Mouse (Mus musculus): ENCODE measurements around the gene Olfr619. TPM values are rescaled to one million over a fixed set of nuclear protein-coding genes. Genes with fewer than 3 reads are reported as not detected.

Gene Olfr619
- polyA plus RNA-seq (2016; fragmentation: Nextera tagmentation; extraction: Ambion mirVana): not detected in 2 replicates

DNA sequence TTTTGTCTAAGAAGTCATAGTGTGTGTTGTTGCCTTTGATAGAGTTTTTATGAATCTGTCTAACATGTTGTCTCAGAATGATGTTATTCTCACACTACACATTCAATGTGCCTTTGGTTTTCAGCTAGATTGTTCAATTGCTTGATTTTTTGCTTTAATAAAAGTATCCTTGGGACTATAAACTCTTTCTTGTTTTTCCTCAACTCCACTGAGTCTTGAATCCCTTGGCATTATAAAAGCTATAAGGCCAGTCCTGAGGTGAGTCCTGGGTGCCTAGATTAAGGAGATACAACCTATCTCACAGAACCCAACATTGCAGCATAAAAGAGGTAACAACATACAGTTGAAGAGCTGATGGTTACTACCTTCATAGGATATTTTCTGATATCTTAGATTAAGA is at the start of gene Olfr619:
Olfr619 (plus strand) TSS at position 301 of the 400 bp plus-strand sequence.
- Histone ChIP-seq H3K4me3 (no peak within 1 kb of the TSS), H3K27ac (no peak within 1 kb of the TSS), H3K27me3 (ENCODE audit: poor library complexity, severe bottlenecking) (no peaks in the 10 kb centered on the region), H3K9me3 (no peaks in the 10 kb centered on the region), H3K4me1 (no peaks in the 10 kb centered on the region), H3K36me3 (replicated peaks) (no peaks in the 10 kb centered on the region)
- DNase-seq (ENCODE audit: extremely low spot score, low spot score): no peak

DNA sequence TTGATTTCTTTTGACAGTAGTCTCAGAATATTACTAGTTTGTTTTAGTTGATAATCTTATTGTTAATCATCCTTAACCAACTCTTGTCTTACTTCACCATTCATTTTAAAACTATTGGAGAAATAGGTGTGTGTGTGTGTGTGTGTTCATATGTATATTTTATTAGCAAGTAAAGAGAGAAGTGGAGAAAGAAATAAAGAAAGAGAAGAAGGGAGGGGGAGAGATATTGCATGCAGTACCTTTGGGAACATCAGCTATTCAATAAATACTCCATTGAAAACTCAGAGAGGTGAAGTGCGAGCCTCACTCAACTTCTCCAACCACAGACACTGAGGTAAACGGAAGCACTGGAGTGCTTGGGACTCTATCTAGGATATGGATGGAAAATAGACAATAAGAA is 44.6 kb upstream of the Olfr619 start, which contains the start of gene Olfr615:
Olfr615 (plus strand) TSS at position 301 of the 400 bp plus-strand sequence.
- WGBS: 87% methylated on average over 2 of the region's 2 CpGs
- no peaks in the 10 kb centered on the region for H3K27me3 ChIP-seq (ENCODE audit: poor library complexity, severe bottlenecking)
- H3K4me1 ChIP-seq: no peaks in the 10 kb centered on the region
- H3K36me3 ChIP-seq (replicated peaks): no peaks in the 10 kb centered on the region
- no peak within 1 kb of the TSS for H3K4me3 ChIP-seq
- DNase-seq (ENCODE audit: extremely low spot score, low spot score): no peak
- H3K9me3 ChIP-seq: no peaks in the 10 kb centered on the region
- H3K27ac ChIP-seq: no peak within 1 kb of the TSS

- 82% methylated on average over 3 of the region's 3 CpGs for WGBS
- no peaks in the 10 kb centered on the region for H3K27me3 ChIP-seq (ENCODE audit: poor library complexity, severe bottlenecking)
- no peak within 1 kb of the TSS for H3K4me3 ChIP-seq
- no peaks in the 10 kb centered on the region for H3K36me3 ChIP-seq (replicated peaks)
- H3K27ac ChIP-seq: no peak within 1 kb of the TSS
- no peaks in the 10 kb centered on the region for H3K9me3 ChIP-seq
- DNase-seq (ENCODE audit: extremely low spot score, low spot score): no peak
- H3K4me1 ChIP-seq: no peaks in the 10 kb centered on the region
These were observed 31.3 kb upstream of the Olfr619 start, which contains the start of gene Olfr616 for GRCm38 (mm10) chr7:103569043-103569442. TSS of gene Olfr616 (minus strand) at chr7:103569143.

DNA sequence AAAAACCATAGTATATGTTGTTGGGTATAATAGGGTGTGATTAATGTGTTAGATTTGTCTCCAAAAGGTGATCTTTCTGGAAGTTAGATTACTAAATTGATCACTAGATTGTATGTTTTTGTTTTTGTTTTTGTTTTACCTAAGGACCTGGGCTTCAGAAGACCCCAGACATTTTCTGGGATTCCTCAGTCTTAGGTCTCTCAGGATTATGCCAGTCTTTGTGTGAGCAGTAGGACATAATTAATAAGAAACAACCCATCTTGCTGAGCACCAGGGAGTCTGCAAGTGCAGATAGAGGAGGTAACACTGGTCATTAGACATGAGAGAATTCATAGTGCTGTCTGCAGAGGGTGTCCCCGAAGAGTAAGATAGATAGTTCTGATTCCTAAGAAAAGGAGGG is 27.6 kb upstream of the Olfr619 start, which contains the start of gene Olfr617:
Olfr617 (plus strand) TSS at position 301 of the 400 bp plus-strand sequence.
- 89% methylated on average over 1 of the region's 1 CpGs for WGBS
- no peaks in the 10 kb centered on the region for H3K4me1 ChIP-seq
- no peak within 1 kb of the TSS for H3K4me3 ChIP-seq

DNA sequence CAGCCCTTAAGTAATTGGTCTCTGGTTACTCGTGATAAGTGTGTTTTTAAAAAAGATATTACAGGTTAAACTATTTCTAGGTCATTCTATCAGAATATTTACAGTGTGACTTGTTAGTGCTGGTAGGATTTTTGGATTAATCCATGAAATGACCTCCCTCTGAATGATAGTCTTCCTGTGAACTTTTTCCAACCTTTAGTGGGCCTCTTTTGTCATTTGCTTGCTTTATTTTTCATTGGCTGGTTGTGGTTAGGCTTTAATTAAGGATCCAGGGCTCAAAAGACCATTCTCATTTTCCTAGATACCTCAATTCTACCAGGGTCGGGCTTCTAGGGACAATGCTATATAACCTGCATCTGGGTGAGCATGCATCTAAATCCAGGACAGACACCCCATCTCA is 10.6 kb upstream of the Olfr619 start, which contains the start of gene Olfr618:
Olfr618 (plus strand) TSS at position 301 of the 400 bp plus-strand sequence.
- no peak within 1 kb of the TSS for H3K4me3 ChIP-seq
- DNase-seq (ENCODE audit: extremely low spot score, low spot score): no peak
- no peaks in the 10 kb centered on the region for H3K36me3 ChIP-seq (replicated peaks)
- WGBS: 82% methylated on average over 2 of the region's 2 CpGs
- H3K4me1 ChIP-seq: no peaks in the 10 kb centered on the region
- H3K9me3 ChIP-seq: no peaks in the 10 kb centered on the region
- H3K27me3 ChIP-seq (ENCODE audit: poor library complexity, severe bottlenecking): no peaks in the 10 kb centered on the region
- H3K27ac ChIP-seq: no peak within 1 kb of the TSS

More for the DNA sequence above, 27.6 kb upstream of the Olfr619 start, which contains the start of gene Olfr617:
- Histone ChIP-seq H3K36me3 (replicated peaks) (no peaks in the 10 kb centered on the region), H3K27ac (no peak within 1 kb of the TSS), H3K27me3 (ENCODE audit: poor library complexity, severe bottlenecking) (no peaks in the 10 kb centered on the region), H3K9me3 (no peaks in the 10 kb centered on the region)
- no peak for DNase-seq (ENCODE audit: extremely low spot score, low spot score)

GRCm38 (mm10) chr7:103607425-103607824 is 7.0 kb downstream of the Olfr619 start:
- no peaks in the 10 kb centered on the region for H3K4me1 ChIP-seq
- no peak overlapping the region for H3K27ac ChIP-seq
- H3K36me3 ChIP-seq (replicated peaks): no peaks in the 10 kb centered on the region
- H3K27me3 ChIP-seq (ENCODE audit: poor library complexity, severe bottlenecking): no peaks in the 10 kb centered on the region
- 92% methylated on average over 2 of the region's 2 CpGs for WGBS
- no peak for DNase-seq (ENCODE audit: extremely low spot score, low spot score)
- no peaks in the 10 kb centered on the region for H3K9me3 ChIP-seq
- no peak overlapping the region for H3K4me3 ChIP-seq

GRCm38 (mm10) chr7:103612434-103612833 is 12.1 kb downstream of the Olfr619 start, which contains the start of gene Olfr620:
TSS of gene Olfr620 (minus strand) at chr7:103612534.
- H3K9me3 ChIP-seq: no peaks in the 10 kb centered on the region
- H3K27me3 ChIP-seq (ENCODE audit: poor library complexity, severe bottlenecking): no peaks in the 10 kb centered on the region
- H3K4me3 ChIP-seq: no peak within 1 kb of the TSS
- 71% methylated on average over 2 of the region's 2 CpGs for WGBS
- no peaks in the 10 kb centered on the region for H3K4me1 ChIP-seq
- no peaks in the 10 kb centered on the region for H3K36me3 ChIP-seq (replicated peaks)
- no peak for DNase-seq (ENCODE audit: extremely low spot score, low spot score)
- H3K27ac ChIP-seq: no peak within 1 kb of the TSS

- Histone ChIP-seq H3K36me3 (replicated peaks) (no peaks in the 10 kb centered on the region), H3K4me1 (no peaks in the 10 kb centered on the region), H3K27me3 (ENCODE audit: poor library complexity, severe bottlenecking) (no peaks in the 10 kb centered on the region), H3K27ac (no peak overlapping the region), H3K9me3 (no peaks in the 10 kb centered on the region), H3K4me3 (no peak overlapping the region)
- no peak for DNase-seq (ENCODE audit: extremely low spot score, low spot score)
These were observed 36.4 kb downstream of the Olfr619 start for GRCm38 (mm10) chr7:103636795-103637194.

DNA sequence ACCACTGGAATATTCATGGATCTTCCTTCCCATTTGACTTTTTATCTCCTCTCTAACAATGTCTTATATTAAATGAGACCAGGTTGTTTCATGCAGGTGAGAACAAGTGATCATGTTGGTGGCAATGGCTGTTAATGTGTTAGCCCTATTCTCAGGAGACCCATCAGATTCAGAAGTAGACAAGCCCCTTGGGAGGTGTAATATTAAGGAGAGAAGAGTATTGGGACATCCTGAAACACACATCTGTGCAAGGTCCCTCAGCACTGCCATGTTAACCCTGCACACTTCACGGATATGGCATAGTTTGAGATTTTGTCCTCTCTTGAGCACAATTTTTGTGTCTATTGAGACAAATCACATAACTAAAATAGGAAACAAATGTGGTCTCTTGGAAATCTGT is 42.2 kb downstream of the Olfr619 start, which contains the start of gene Olfr622:
Olfr622 (minus strand) TSS at position 101 of the 400 bp plus-strand sequence.
- no peaks in the 10 kb centered on the region for H3K36me3 ChIP-seq (replicated peaks)
- WGBS: 83% methylated on average over 1 of the region's 1 CpGs
- no peaks in the 10 kb centered on the region for H3K27me3 ChIP-seq (ENCODE audit: poor library complexity, severe bottlenecking)
- no peak within 1 kb of the TSS for H3K4me3 ChIP-seq
- H3K27ac ChIP-seq: no peak within 1 kb of the TSS
- H3K9me3 ChIP-seq: no peaks in the 10 kb centered on the region
- DNase-seq (ENCODE audit: extremely low spot score, low spot score): no peak
- no peaks in the 10 kb centered on the region for H3K4me1 ChIP-seq

- Histone ChIP-seq H3K9me3 (no peaks in the 10 kb centered on the region), H3K4me1 (no peaks in the 10 kb centered on the region), H3K36me3 (replicated peaks) (no peaks in the 10 kb centered on the region), H3K27me3 (ENCODE audit: poor library complexity, severe bottlenecking) (no peaks in the 10 kb centered on the region), H3K4me3 (no peak overlapping the region), H3K27ac (no peak overlapping the region)
- WGBS: 92% methylated on average over 4 of the region's 4 CpGs
- no peak for DNase-seq (ENCODE audit: extremely low spot score, low spot score)
These were observed 43.7 kb downstream of the Olfr619 start for GRCm38 (mm10) chr7:103644070-103644469.

Small RNA genes lying within 50 kb of the gene (microRNA-seq; reads per million reads assigned to microRNA genes)
- gene Gm26506: not detected

Other genes with a start within 250 kb of the Olfr619 start
- not detected in 2 replicates for gene Olfr601, start 237.9 kb upstream of the Olfr619 start, polyA plus RNA-seq (2016; fragmentation: Nextera tagmentation; extraction: Ambion mirVana)
- gene Olfr603, start 214.4 kb upstream of the Olfr619 start, polyA plus RNA-seq (2016; fragmentation: Nextera tagmentation; extraction: Ambion mirVana): not detected in 2 replicates
- not detected in 2 replicates for gene Usp17lc, start 185.5 kb upstream of the Olfr619 start, polyA plus RNA-seq (2016; fragmentation: Nextera tagmentation; extraction: Ambion mirVana)
- not detected in 2 replicates for gene Olfr605, start 155.1 kb upstream of the Olfr619 start, polyA plus RNA-seq (2016; fragmentation: Nextera tagmentation; extraction: Ambion mirVana)
- not detected in 2 replicates for gene Olfr606, start 151.5 kb upstream of the Olfr619 start, polyA plus RNA-seq (2016; fragmentation: Nextera tagmentation; extraction: Ambion mirVana)
- not detected in 2 replicates for gene Olfr607, start 136.4 kb upstream of the Olfr619 start, polyA plus RNA-seq (2016; fragmentation: Nextera tagmentation; extraction: Ambion mirVana)
- gene Olfr608, start 130.7 kb upstream of the Olfr619 start, polyA plus RNA-seq (2016; fragmentation: Nextera tagmentation; extraction: Ambion mirVana): not detected in 2 replicates
- gene Olfr609, start 102.5 kb upstream of the Olfr619 start, polyA plus RNA-seq (2016; fragmentation: Nextera tagmentation; extraction: Ambion mirVana): not detected in 2 replicates
- not detected in 2 replicates for gene Olfr610, start 88.5 kb upstream of the Olfr619 start, polyA plus RNA-seq (2016; fragmentation: Nextera tagmentation; extraction: Ambion mirVana)
- not detected in 2 replicates for gene Olfr611, start 79.7 kb upstream of the Olfr619 start, polyA plus RNA-seq (2016; fragmentation: Nextera tagmentation; extraction: Ambion mirVana)
- gene Olfr612, start 57.9 kb upstream of the Olfr619 start, polyA plus RNA-seq (2016; fragmentation: Nextera tagmentation; extraction: Ambion mirVana): not detected in 2 replicates
- not detected in 2 replicates for gene Olfr613, start 52.5 kb upstream of the Olfr619 start, polyA plus RNA-seq (2016; fragmentation: Nextera tagmentation; extraction: Ambion mirVana)
- gene Olfr615, start 44.5 kb upstream of the Olfr619 start, polyA plus RNA-seq (2016; fragmentation: Nextera tagmentation; extraction: Ambion mirVana): not detected in 2 replicates
- gene Olfr616, start 31.4 kb upstream of the Olfr619 start, polyA plus RNA-seq (2016; fragmentation: Nextera tagmentation; extraction: Ambion mirVana): not detected in 2 replicates
- gene Olfr617, start 27.5 kb upstream of the Olfr619 start, polyA plus RNA-seq (2016; fragmentation: Nextera tagmentation; extraction: Ambion mirVana): not detected in 2 replicates
- gene Olfr618, start 10.5 kb upstream of the Olfr619 start, polyA plus RNA-seq (2016; fragmentation: Nextera tagmentation; extraction: Ambion mirVana): not detected in 2 replicates
- not detected in 2 replicates for gene Olfr620, start 12.0 kb downstream of the Olfr619 start, polyA plus RNA-seq (2016; fragmentation: Nextera tagmentation; extraction: Ambion mirVana)
- gene Olfr622, start 42.1 kb downstream of the Olfr619 start, polyA plus RNA-seq (2016; fragmentation: Nextera tagmentation; extraction: Ambion mirVana): not detected in 2 replicates
- not detected in 2 replicates for gene Olfr623, start 63.1 kb downstream of the Olfr619 start, polyA plus RNA-seq (2016; fragmentation: Nextera tagmentation; extraction: Ambion mirVana)
- gene Olfr624, start 70.6 kb downstream of the Olfr619 start, polyA plus RNA-seq (2016; fragmentation: Nextera tagmentation; extraction: Ambion mirVana): 0.04 TPM in 2 replicates
- not detected in 2 replicates for gene Olfr625-ps1, start 82.1 kb downstream of the Olfr619 start, polyA plus RNA-seq (2016; fragmentation: Nextera tagmentation; extraction: Ambion mirVana)
- gene Olfr243, start 114.1 kb downstream of the Olfr619 start, polyA plus RNA-seq (2016; fragmentation: Nextera tagmentation; extraction: Ambion mirVana): not detected in 2 replicates
- not detected in 2 replicates for gene Olfr628, start 129.8 kb downstream of the Olfr619 start, polyA plus RNA-seq (2016; fragmentation: Nextera tagmentation; extraction: Ambion mirVana)
- not detected in 2 replicates for gene Olfr629, start 144.4 kb downstream of the Olfr619 start, polyA plus RNA-seq (2016; fragmentation: Nextera tagmentation; extraction: Ambion mirVana)
- not detected in 2 replicates for gene Olfr630, start 156.8 kb downstream of the Olfr619 start, polyA plus RNA-seq (2016; fragmentation: Nextera tagmentation; extraction: Ambion mirVana)
- not detected in 2 replicates for gene Olfr69, start 171.0 kb downstream of the Olfr619 start, polyA plus RNA-seq (2016; fragmentation: Nextera tagmentation; extraction: Ambion mirVana)
- not detected in 2 replicates for gene Olfr68, start 179.1 kb downstream of the Olfr619 start, polyA plus RNA-seq (2016; fragmentation: Nextera tagmentation; extraction: Ambion mirVana)
- gene Olfr67, start 191.2 kb downstream of the Olfr619 start, polyA plus RNA-seq (2016; fragmentation: Nextera tagmentation; extraction: Ambion mirVana): not detected in 2 replicates
- gene Hbb-bt, start 213.4 kb downstream of the Olfr619 start, polyA plus RNA-seq (2016; fragmentation: Nextera tagmentation; extraction: Ambion mirVana): 183 and 303 TPM in 2 replicates
- gene Hbb-bs, start 227.5 kb downstream of the Olfr619 start, polyA plus RNA-seq (2016; fragmentation: Nextera tagmentation; extraction: Ambion mirVana): 80.0 and 102 TPM in 2 replicates
- 0.37 and 0.52 TPM in 2 replicates for gene Hbb-bh2, start 239.9 kb downstream of the Olfr619 start, polyA plus RNA-seq (2016; fragmentation: Nextera tagmentation; extraction: Ambion mirVana)
- gene Hbb-bh1, start 242.6 kb downstream of the Olfr619 start, polyA plus RNA-seq (2016; fragmentation: Nextera tagmentation; extraction: Ambion mirVana): 4,104 and 5,437 TPM in 2 replicates

All from forebrain, embryonic 10.5 days (tissue).